In the genomic region with DNA sequence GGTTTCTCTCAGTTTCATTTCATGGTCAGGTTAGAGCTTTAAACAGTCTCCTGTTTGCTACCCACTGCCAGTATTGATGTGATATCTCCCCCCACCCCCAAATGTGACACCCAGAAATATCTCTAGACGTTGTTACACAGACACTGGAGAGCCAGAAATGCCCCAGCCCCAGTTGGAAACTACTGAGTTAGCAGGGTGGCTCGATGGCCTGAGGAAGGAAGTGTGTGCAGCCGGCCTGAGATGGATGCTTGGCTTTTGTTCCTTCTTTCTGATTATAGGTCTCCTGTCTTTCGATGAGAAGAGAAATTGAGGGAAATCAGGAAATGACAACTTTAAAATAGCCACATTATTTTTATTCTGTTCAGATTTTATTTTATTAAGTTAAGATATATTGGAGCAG, we compare ENCODE assay signal across 15 mouse cellular contexts. TPM values are rescaled to one million over a fixed set of nuclear protein-coding genes. Genes with fewer than 3 reads are reported as not detected.
DNase-seq lines count a peak whose midpoint lies in the region; ATAC-seq and TF ChIP-seq lines count a peak whose summit lies in the region.
"Had no signal": no experiment of that assay in that cellular context is flagged by ENCODE, and none has a peak within 500 bp of the region (broad histone marks: within the 10 kb centered on the region; RNA-seq: fewer than 3 reads in every experiment).

No protein-coding gene starts in this region.

- H3K4me1 ChIP-seq in heart, embryonic 13.5 days: peaks cover 35% of the 10 kb centered on the region
- H3K4me1 ChIP-seq in lung, postnatal 0 days (ENCODE audit: insufficient read depth, low read depth, low read length): no peaks in the 10 kb centered on the region; the same call in 1 of the 2 replicates
- peaks cover 2% of the 10 kb centered on the region; the same call in 1 of the 2 replicates for H3K4me1 ChIP-seq in bone marrow, adult 2 months (ENCODE audit: control insufficient read depth, insufficient read depth, low read length)
- peaks cover 57% of the 10 kb centered on the region for H3K4me1 ChIP-seq in megakaryocyte, embryonic 14.5 days
- H3K4me1 ChIP-seq: forebrain, embryonic 13.5 days; lung, embryonic 15.5 days had no signal

- H3K36me3 ChIP-seq in heart, embryonic 13.5 days: peaks cover 29% of the 10 kb centered on the region
- no peaks in the 10 kb centered on the region for H3K36me3 ChIP-seq in lung, postnatal 0 days (ENCODE audit: insufficient read depth, low read length)
- H3K36me3 ChIP-seq in megakaryocyte, embryonic 14.5 days (replicated peaks; ENCODE audit: low read length): peaks cover 47% of the 10 kb centered on the region

- TF ChIP-seq CTCF in lung, postnatal 0 days (IDR thresholded peaks at IDR 0.05): no peak
- TF ChIP-seq CTCF in bone marrow, adult 2 months (IDR thresholded peaks at IDR 0.05; ENCODE audit: control insufficient read depth, insufficient read depth, low read length): no peak
- no peak for TF ChIP-seq CTCF in left cerebral cortex, adult 2 months (IDR thresholded peaks at IDR 0.05)

- WGBS in heart, embryonic 13.5 days: 65% methylated on average over 4 of the region's 4 CpGs
- 60% methylated on average over 4 of the region's 4 CpGs for WGBS in lung, postnatal 0 days
- WGBS in bone marrow, adult 2 months: 7% methylated on average over 4 of the region's 4 CpGs

- no peak for DNase-seq in heart, postnatal 36 days
- DNase-seq in lung, postnatal 0 days (ENCODE audit: low spot score): no peak
- DNase-seq in lung, postnatal 4 days: no peak
- no peak for DNase-seq in left cerebral cortex, adult 2 months (ENCODE audit: extremely low spot score in 1 of 2, low spot score in 2 of 2)
- DNase-seq in left cerebral cortex, postnatal 4 days: no peak
- DNase-seq: adrenal gland, postnatal 14 days; cerebellum, adult 18-20 months; midbrain, embryonic 14.5 days; thymus, postnatal 25 days had no signal

- peaks cover 2% of the 10 kb centered on the region; the same call in 1 of the 2 replicates for H3K9me3 ChIP-seq in heart, embryonic 13.5 days
- H3K9me3 ChIP-seq in lung, postnatal 0 days (ENCODE audit: low read length): no peaks in the 10 kb centered on the region
- H3K9me3 ChIP-seq in megakaryocyte, embryonic 14.5 days: no peaks in the 10 kb centered on the region
- H3K9me3 ChIP-seq: forebrain, embryonic 13.5 days; lung, embryonic 15.5 days had no signal

- no peaks in the 10 kb centered on the region for H3K27me3 ChIP-seq in heart, embryonic 13.5 days (replicated peaks)
- no peaks in the 10 kb centered on the region for H3K27me3 ChIP-seq in lung, postnatal 0 days (replicated peaks; ENCODE audit: insufficient read depth, low read length)
- H3K27me3 ChIP-seq in megakaryocyte, embryonic 14.5 days (replicated peaks): no peaks in the 10 kb centered on the region
- H3K27me3 ChIP-seq: forebrain, embryonic 13.5 days; lung, embryonic 15.5 days had no signal

- TF ChIP-seq EP300 in lung, postnatal 0 days (IDR thresholded peaks at IDR 0.05): no peak

- no peak for TF ChIP-seq POLR2A in bone marrow, adult 2 months (IDR thresholded peaks at IDR 0.05; ENCODE audit: borderline replicate concordance, control insufficient read depth, low read depth, low read length)

- intact Hi-C loops in heart, postnatal 36 days (cut with DNase I): no loop called here
- intact Hi-C loops in left cerebral cortex, adult 2 months (cut with DNase I): no loop called here
- intact Hi-C loops in left cerebral cortex, postnatal 4 days (cut with DNase I): no loop called here

- 0 out of 2 replicates have a peak overlapping the region, but pooled peaks have one; percentile 24 for H3K27ac ChIP-seq in heart, embryonic 13.5 days (replicated peaks)
- H3K27ac ChIP-seq in lung, postnatal 0 days (ENCODE audit: low read length): peak overlapping the region; percentile 15; the same call in 1 of the 2 replicates
- H3K27ac ChIP-seq in bone marrow, adult 2 months (ENCODE audit: control insufficient read depth, insufficient read depth, low read depth, low read length, poor library complexity): peak overlapping the region; percentile 59
- H3K27ac ChIP-seq in left cerebral cortex, adult 2 months: no peak overlapping the region
- H3K27ac ChIP-seq: forebrain, embryonic 13.5 days; hindbrain, postnatal 0 days; lung, embryonic 15.5 days had no signal

- no peak overlapping the region for H3K4me2 ChIP-seq in heart, embryonic 13.5 days
- H3K4me2 ChIP-seq in lung, postnatal 0 days (replicated peaks; ENCODE audit: low read depth, low read length): no peak overlapping the region
- H3K4me2 ChIP-seq: forebrain, embryonic 13.5 days; lung, embryonic 15.5 days had no signal

- no peak for ATAC-seq in heart, embryonic 13.5 days (ENCODE audit: extremely low read depth, insufficient number of reproducible peaks, low FRiP score, low TSS enrichment)
- no peak for ATAC-seq in lung, postnatal 0 days
- ATAC-seq: forebrain, embryonic 13.5 days; hindbrain, postnatal 0 days had no signal

- no peak overlapping the region for H3K9ac ChIP-seq in heart, embryonic 13.5 days
- H3K9ac ChIP-seq in lung, postnatal 0 days (replicated peaks; ENCODE audit: low read depth): no peak overlapping the region
- H3K9ac ChIP-seq: forebrain, embryonic 13.5 days; lung, embryonic 15.5 days had no signal

- no peak overlapping the region for H3K4me3 ChIP-seq in heart, embryonic 13.5 days
- H3K4me3 ChIP-seq in lung, postnatal 0 days (ENCODE audit: low read depth, low read length): no peak overlapping the region
- H3K4me3 ChIP-seq in bone marrow, adult 2 months (replicated peaks; ENCODE audit: control insufficient read depth, low read depth, low read length): no peak overlapping the region
- H3K4me3 ChIP-seq in megakaryocyte, embryonic 14.5 days (replicated peaks): peak overlapping the region; percentile 54
- H3K4me3 ChIP-seq in left cerebral cortex, adult 2 months: no peak overlapping the region
- H3K4me3 ChIP-seq: forebrain, embryonic 13.5 days; lung, embryonic 15.5 days had no signal

RNA-seq across cellular contexts. Expression of a gene that starts 8.7 kb away (rescaled TPM):
- 64.6 and 72.7 TPM in 2 replicates for polyA plus RNA-seq in heart, embryonic 13.5 days (2015; fragmentation: Nextera tagmentation; extraction: Ambion mirVana)
- total RNA-seq in heart, postnatal 36 days (2021): 10 to 100 TPM; 81.4 to 89.2 TPM
- polyA plus RNA-seq in lung, postnatal 0 days (2015; fragmentation: Nextera tagmentation; extraction: Ambion mirVana): 149 and 153 TPM in 2 replicates
- polyA plus RNA-seq in bone marrow, adult 2 months (2011; ENCODE audit: insufficient read depth, insufficient read length, low replicate concordance, missing spikeins): 31.9 and 56.6 TPM in 2 replicates
- polyA plus RNA-seq in megakaryocyte, embryonic 14.5 days (2012; ENCODE audit: insufficient read depth, low replicate concordance): 43.7 and 76.2 TPM in 2 replicates
- 10 to 100 TPM; 25.7 to 34.3 TPM for total RNA-seq in left cerebral cortex, adult 2 months (2021)
- 10 to 100 TPM; 34.0 to 35.7 TPM for total RNA-seq in left cerebral cortex, postnatal 4 days (2021)
